Mouse (Mus musculus): ENCODE measurements around the gene Kdm4c. TPM values are rescaled to one million over a fixed set of nuclear protein-coding genes. Genes with fewer than 3 reads are reported as not detected.
"Not testable (repeated sequence)": the region's sequence is repeated elsewhere in the genome, so short reads cannot be mapped to it uniquely, and the experiment has no call there.

Gene Kdm4c
- 15.2 and 16.7 TPM in 2 replicates for polyA plus RNA-seq (2016; fragmentation: Nextera tagmentation; extraction: Ambion mirVana)

- Histone ChIP-seq H3K4me3 (no peak within 1 kb of the TSS), H3K9ac (no peak within 1 kb of the TSS), H3K9me3 (no peaks in the 10 kb centered on the region), H3K27ac (no peak within 1 kb of the TSS), H3K4me1 (no peaks in the 10 kb centered on the region), H3K36me3 (no peaks in the 10 kb centered on the region), H3K27me3 (replicated peaks) (no peaks in the 10 kb centered on the region), H3K4me2 (replicated peaks) (no peak within 1 kb of the TSS)
- WGBS, result 90% methylated on average over 1 of the region's 1 CpGs
- no peak for ATAC-seq (ENCODE audit: low FRiP score, low read depth)
Observed at GRCm38 (mm10) chr4:74242176-74242575, at the start of gene Kdm4c. Kdm4c (plus strand) TSS chr4:74242497.

GRCm38 (mm10) chr4:74201281-74201811 lies 41.0 kb upstream of the Kdm4c start:
- no peak for ATAC-seq (ENCODE audit: low FRiP score, low read depth)
- Histone ChIP-seq H3K27me3 (replicated peaks) (no peaks in the 10 kb centered on the region), H3K4me1 (no peaks in the 10 kb centered on the region), H3K9ac (no peak overlapping the region), H3K9me3 (no peaks in the 10 kb centered on the region), H3K4me3 (no peak overlapping the region), H3K4me2 (replicated peaks) (no peak overlapping the region), H3K36me3 (no peaks in the 10 kb centered on the region), H3K27ac (no peak overlapping the region)

GRCm38 (mm10) chr4:74221780-74222179 lies 20.5 kb upstream of the Kdm4c start:
- 88% methylated on average over 1 of the region's 1 CpGs for WGBS
- not testable (repeated sequence) for H3K4me2 ChIP-seq (replicated peaks); ATAC-seq (ENCODE audit: low FRiP score, low read depth)

GRCm38 (mm10) chr4:74222360-74222759 lies 19.9 kb upstream of the Kdm4c start:
- no peak overlapping the region for H3K27ac ChIP-seq
- no peaks in the 10 kb centered on the region for H3K9me3 ChIP-seq
- H3K4me3 ChIP-seq, result no peak overlapping the region
- H3K36me3 ChIP-seq, result no peaks in the 10 kb centered on the region
- 38% methylated on average over 3 of the region's 3 CpGs for WGBS
- no peaks in the 10 kb centered on the region for H3K27me3 ChIP-seq (replicated peaks)
- no peak overlapping the region for H3K4me2 ChIP-seq (replicated peaks)
- no peak overlapping the region for H3K9ac ChIP-seq
- no peak for ATAC-seq (ENCODE audit: low FRiP score, low read depth)
- H3K4me1 ChIP-seq, result no peaks in the 10 kb centered on the region

More at GRCm38 (mm10) chr4:74221780-74222179, 20.5 kb upstream of the Kdm4c start:
- H3K27ac ChIP-seq; H3K4me1 ChIP-seq; H3K9me3 ChIP-seq; H3K27me3 ChIP-seq (replicated peaks); H3K36me3 ChIP-seq; H3K9ac ChIP-seq; H3K4me3 ChIP-seq: not testable (repeated sequence)

- ATAC-seq (ENCODE audit: low FRiP score, low read depth), result no peak
Observed at GRCm38 (mm10) chr4:74224210-74224609, 18.1 kb upstream of the Kdm4c start.

GRCm38 (mm10) chr4:74230994-74231393 lies 11.3 kb upstream of the Kdm4c start:
- H3K9ac ChIP-seq, result no peak overlapping the region
- no peaks in the 10 kb centered on the region for H3K36me3 ChIP-seq
- no peaks in the 10 kb centered on the region for H3K9me3 ChIP-seq
- ATAC-seq (ENCODE audit: low FRiP score, low read depth), result peak; percentile 41
- H3K4me2 ChIP-seq (replicated peaks), result no peak overlapping the region
- 78% methylated on average over 4 of the region's 4 CpGs for WGBS
- H3K27me3 ChIP-seq (replicated peaks), result no peaks in the 10 kb centered on the region
- H3K27ac ChIP-seq, result no peak overlapping the region
- H3K4me3 ChIP-seq, result no peak overlapping the region
- no peaks in the 10 kb centered on the region for H3K4me1 ChIP-seq

More at GRCm38 (mm10) chr4:74224210-74224609, 18.1 kb upstream of the Kdm4c start:
- Histone ChIP-seq H3K36me3 (no peaks in the 10 kb centered on the region), H3K27me3 (replicated peaks) (no peaks in the 10 kb centered on the region), H3K4me2 (replicated peaks) (no peak overlapping the region), H3K9ac (no peak overlapping the region), H3K4me3 (no peak overlapping the region), H3K27ac (no peak overlapping the region), H3K4me1 (no peaks in the 10 kb centered on the region), H3K9me3 (no peaks in the 10 kb centered on the region)
- 89% methylated on average over 2 of the region's 2 CpGs for WGBS

GRCm38 (mm10) chr4:74231405-74231804 lies 10.9 kb upstream of the Kdm4c start:
- no peaks in the 10 kb centered on the region for H3K36me3 ChIP-seq
- H3K9ac ChIP-seq, result no peak overlapping the region
- no peak overlapping the region for H3K27ac ChIP-seq
- H3K9me3 ChIP-seq, result no peaks in the 10 kb centered on the region
- no peaks in the 10 kb centered on the region for H3K4me1 ChIP-seq
- no peaks in the 10 kb centered on the region for H3K27me3 ChIP-seq (replicated peaks)
- WGBS, result 71% methylated on average over 5 of the region's 5 CpGs
- no peak overlapping the region for H3K4me3 ChIP-seq
- no peak overlapping the region for H3K4me2 ChIP-seq (replicated peaks)
- peak; percentile 38; the same call in 1 of the 2 replicates for ATAC-seq (ENCODE audit: low FRiP score, low read depth)

GRCm38 (mm10) chr4:74233534-74233933 lies 8.8 kb upstream of the Kdm4c start:
- no peak overlapping the region for H3K27ac ChIP-seq
- no peak overlapping the region for H3K4me3 ChIP-seq
- no peaks in the 10 kb centered on the region for H3K36me3 ChIP-seq
- WGBS, result 88% methylated on average over 3 of the region's 3 CpGs
- H3K4me1 ChIP-seq, result no peaks in the 10 kb centered on the region
- no peaks in the 10 kb centered on the region for H3K9me3 ChIP-seq
- H3K27me3 ChIP-seq (replicated peaks), result no peaks in the 10 kb centered on the region
- H3K9ac ChIP-seq, result no peak overlapping the region
- no peak for ATAC-seq (ENCODE audit: low FRiP score, low read depth)
- H3K4me2 ChIP-seq (replicated peaks), result no peak overlapping the region

GRCm38 (mm10) chr4:74251348-74252244 lies 9.3 kb downstream of the Kdm4c start:
- peaks cover 8% of the 10 kb centered on the region for H3K4me1 ChIP-seq

GRCm38 (mm10) chr4:74252245-74253105 lies 10.2 kb downstream of the Kdm4c start:
- Histone ChIP-seq H3K4me2 (replicated peaks) (peak overlapping the region; percentile 72), H3K9ac (peak overlapping the region; percentile 84), H3K9me3 (no peaks in the 10 kb centered on the region), H3K27me3 (replicated peaks) (no peaks in the 10 kb centered on the region), H3K27ac (peak overlapping the region; percentile 72; the same call in 1 of the 2 replicates), H3K36me3 (no peaks in the 10 kb centered on the region), H3K4me1 (peaks cover 8% of the 10 kb centered on the region), H3K4me3 (peak overlapping the region; percentile 87)
- WGBS, result under 1% methylated on average over 46 of the region's 46 CpGs
- ATAC-seq (ENCODE audit: low FRiP score, low read depth), result peak; percentile 60

More at GRCm38 (mm10) chr4:74251348-74252244, 9.3 kb downstream of the Kdm4c start:
- Histone ChIP-seq H3K4me3 (peak overlapping the region; percentile 87), H3K36me3 (no peaks in the 10 kb centered on the region), H3K4me2 (replicated peaks) (peak overlapping the region; percentile 72), H3K27ac (peak overlapping the region; percentile 72; the same call in 1 of the 2 replicates), H3K9me3 (no peaks in the 10 kb centered on the region), H3K27me3 (replicated peaks) (no peaks in the 10 kb centered on the region), H3K9ac (peak overlapping the region; percentile 84)
- under 1% methylated on average over 68 of the region's 68 CpGs for WGBS
- ATAC-seq (ENCODE audit: low FRiP score, low read depth), result peak; percentile 97

GRCm38 (mm10) chr4:74257882-74258281 lies 15.6 kb downstream of the Kdm4c start:
- Histone ChIP-seq H3K4me3 (no peak overlapping the region), H3K4me1 (peaks cover 6% of the 10 kb centered on the region), H3K27me3 (replicated peaks) (no peaks in the 10 kb centered on the region), H3K27ac (no peak overlapping the region), H3K36me3 (no peaks in the 10 kb centered on the region), H3K4me2 (replicated peaks) (no peak overlapping the region), H3K9me3 (no peaks in the 10 kb centered on the region), H3K9ac (no peak overlapping the region)
- WGBS, result 22% methylated on average over 5 of the region's 5 CpGs
- ATAC-seq (ENCODE audit: low FRiP score, low read depth), result no peak

GRCm38 (mm10) chr4:74258538-74258937 lies 16.2 kb downstream of the Kdm4c start:
- WGBS, result 35% methylated on average over 1 of the region's 1 CpGs
- no peak overlapping the region for H3K4me2 ChIP-seq (replicated peaks)
- H3K4me3 ChIP-seq, result no peak overlapping the region

More at GRCm38 (mm10) chr4:74258538-74258937, 16.2 kb downstream of the Kdm4c start:
- Histone ChIP-seq H3K27ac (no peak overlapping the region), H3K4me1 (peaks cover 3% of the 10 kb centered on the region), H3K9ac (no peak overlapping the region), H3K36me3 (no peaks in the 10 kb centered on the region), H3K27me3 (replicated peaks) (no peaks in the 10 kb centered on the region), H3K9me3 (no peaks in the 10 kb centered on the region)
- ATAC-seq (ENCODE audit: low FRiP score, low read depth), result 0 out of 2 replicates have a peak, but pooled peaks have one; percentile 29

Measured in neural tube, embryonic 12.5 days (tissue).